Mouse (Mus musculus) heart, embryonic 15.5 days (tissue): ENCODE data around the gene Folr1. TPM values are rescaled to one million over a fixed set of nuclear protein-coding genes. Genes with fewer than 3 reads are reported as not detected.

Source experiments
- ATAC-seq: fragments of 200-750 bp; cut with Nextera tagmentation; replicated peaks from 2 replicates; pipeline ENCODE4 v1.8.0; 2017; ENCODE audit warnings: low read depth, moderate TSS enrichment; ENCODE audit not compliant: insufficient number of reproducible peaks, insufficient read depth, low FRiP score
- H3K27ac ChIP-seq: fragments of 300-500 bp; sonication (generic); 2 replicates; pipeline ENCODE4 v1.5.1; 2015; ENCODE audit warnings: mild to moderate bottlenecking, inconsistent platforms
- H3K27me3 ChIP-seq: fragments of 300-500 bp; sonication (generic); 2 replicates; pipeline ENCODE4 v1.6.1; 2015; ENCODE audit warnings: inconsistent platforms
- H3K36me3 ChIP-seq: fragments of 300-500 bp; sonication (generic); 2 replicates; pipeline ENCODE4 v1.6.1; 2015; ENCODE audit warnings: mild to moderate bottlenecking, inconsistent platforms
- H3K4me1 ChIP-seq: fragments of 300-500 bp; sonication (generic); replicated peaks from 2 replicates; pipeline ENCODE4 v1.6.1; 2015; ENCODE audit warnings: inconsistent platforms
- H3K4me2 ChIP-seq: fragments of 300-500 bp; sonication (generic); 2 replicates; pipeline ENCODE4 v1.6.1; 2015; ENCODE audit warnings: inconsistent platforms, mild to moderate bottlenecking, moderate library complexity
- H3K4me3 ChIP-seq: fragments of 300-500 bp; sonication (generic); 2 replicates; pipeline ENCODE4 v1.5.1; 2015; ENCODE audit warnings: mild to moderate bottlenecking, inconsistent platforms
- H3K9ac ChIP-seq: fragments of 300-500 bp; sonication (generic); 2 replicates; pipeline ENCODE4 v1.6.1; 2015; ENCODE audit warnings: mild to moderate bottlenecking, inconsistent platforms
- H3K9me3 ChIP-seq: fragments of 300-500 bp; sonication (generic); replicated peaks from 2 replicates; pipeline ENCODE4 v1.6.1; 2016; ENCODE audit warnings: inconsistent platforms
- WGBS: fragments of 180-500 bp; shearing (Covaris S2); methylation state at CpG from one replicate; pipeline ENCODE4 v1.1.7; 2015; ENCODE audit warnings: mixed read lengths; 5-methylcytosine and 5-hydroxymethylcytosine counted together
- microRNA-seq: library from miRNA; unstranded; fragments of <30 nt; microRNA quantifications from one replicate; pipeline ENCODE4, GENCODE M21; 2016
- polyA plus RNA-seq: library from polyadenylated mRNA; unstranded; fragments of >200 nt; fragmentation: Nextera tagmentation; extraction: Ambion mirVana; gene quantifications from 2 replicates; pipeline ENCODE4 v1.2.1, GENCODE M21; 2015

The Folr1 gene
- polyA plus RNA-seq, 1 experiment from 2014 or later, result 4.3 TPM

DNA sequence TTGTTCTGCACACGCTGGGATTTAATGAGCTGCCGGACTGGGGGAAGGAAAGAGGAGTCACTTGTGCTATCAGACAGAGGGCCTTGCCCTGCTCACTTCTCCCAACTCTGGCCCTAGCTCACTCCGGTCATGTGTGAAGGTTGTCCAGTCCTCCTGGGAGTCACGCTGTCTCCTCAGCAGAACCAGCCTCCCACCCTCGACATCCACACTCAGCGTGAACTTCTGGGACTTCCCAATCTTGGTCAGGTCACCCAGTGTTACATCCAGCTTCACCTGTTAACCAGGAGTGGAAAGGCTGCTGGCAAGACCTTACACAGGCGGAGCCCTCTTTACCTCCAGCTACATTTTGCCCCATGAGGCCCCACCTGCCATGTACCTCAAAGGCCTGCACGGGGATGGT is 39.2 kb downstream of the Folr1 start:
- 94% methylated on average over 8 of the region's 8 CpGs for WGBS
- Histone ChIP-seq H3K27ac (no peak overlapping the region), H3K4me2 (no peak overlapping the region), H3K9me3 (no peaks in the 10 kb centered on the region), H3K4me1 (peaks cover 26% of the 10 kb centered on the region), H3K36me3 (peaks cover 69% of the 10 kb centered on the region), H3K4me3 (no peak overlapping the region), H3K9ac (no peak overlapping the region), H3K27me3 (no peaks in the 10 kb centered on the region)
- no peak for ATAC-seq

DNA sequence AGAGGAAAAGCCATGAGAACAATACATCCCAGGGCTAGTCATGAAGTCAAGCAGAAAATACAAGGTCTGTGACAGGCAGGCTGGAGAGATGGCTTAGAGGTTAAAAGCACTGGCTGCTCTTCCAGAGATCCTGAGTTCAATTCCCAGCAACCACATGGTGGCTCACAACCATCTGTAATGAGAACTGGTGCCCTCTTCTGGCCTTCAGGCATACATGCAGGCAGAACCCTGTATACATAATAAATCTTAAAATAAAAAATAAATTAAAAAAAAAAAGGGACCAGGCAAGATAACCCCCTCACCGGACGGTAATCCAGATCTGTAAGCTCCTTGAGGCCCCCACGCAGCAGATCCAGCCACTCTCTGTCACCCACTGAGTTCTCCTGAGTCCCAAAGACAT is 40.2 kb downstream of the Folr1 start:
- Histone ChIP-seq H3K9ac (no peak overlapping the region), H3K4me3 (no peak overlapping the region), H3K4me2 (no peak overlapping the region), H3K27me3 (no peaks in the 10 kb centered on the region), H3K4me1 (peaks cover 19% of the 10 kb centered on the region), H3K27ac (no peak overlapping the region), H3K9me3 (no peaks in the 10 kb centered on the region), H3K36me3 (peaks cover 80% of the 10 kb centered on the region)
- no peak for ATAC-seq
- WGBS, result 90% methylated on average over 3 of the region's 3 CpGs

DNA sequence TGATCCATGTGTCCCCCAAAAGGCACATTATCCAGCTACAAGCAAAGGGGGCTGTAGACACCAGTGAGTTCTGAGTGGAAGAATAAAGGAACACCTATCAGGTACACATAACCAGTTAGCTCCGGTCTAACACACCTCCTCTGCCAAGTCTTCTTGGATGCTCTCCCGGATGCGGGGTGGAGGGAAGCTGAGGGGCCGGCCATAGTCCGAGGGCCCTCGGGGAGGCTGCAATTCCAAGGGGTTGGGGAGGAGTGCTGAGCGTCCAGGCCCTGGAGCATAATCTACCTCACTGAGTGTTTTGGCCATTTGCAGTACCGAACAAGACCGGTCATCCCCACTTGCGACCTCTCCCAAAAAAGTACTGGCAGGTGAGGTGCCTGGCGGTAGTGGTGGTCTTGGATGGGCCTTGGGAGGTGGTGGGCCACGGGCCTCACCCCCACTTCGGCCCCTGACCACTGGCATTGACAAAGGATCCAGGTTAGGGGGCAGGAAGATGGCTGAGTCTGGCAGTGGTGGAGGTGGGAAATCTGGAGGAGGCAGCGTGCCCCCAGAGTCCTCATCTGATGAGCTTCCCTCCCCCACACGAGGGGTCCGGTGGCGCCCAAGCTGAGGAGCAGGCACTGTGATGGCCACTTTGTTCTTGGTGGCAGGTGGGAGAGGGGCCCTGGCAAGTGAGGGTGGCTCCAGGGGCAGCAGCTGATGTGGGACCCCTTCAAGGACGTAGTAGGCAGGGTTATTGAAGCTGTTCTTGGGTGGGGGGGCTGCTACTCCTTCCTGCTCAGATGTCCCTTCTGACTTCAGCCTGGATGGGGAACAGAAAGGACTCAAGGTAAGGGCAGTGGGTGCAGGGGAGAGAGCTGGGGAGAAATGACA is 46.6 kb downstream of the Folr1 start:
- WGBS, result 81% methylated on average over 18 of the region's 18 CpGs
- peaks cover 34% of the 10 kb centered on the region for H3K4me1 ChIP-seq
- no peaks in the 10 kb centered on the region for H3K9me3 ChIP-seq
- no peak overlapping the region for H3K9ac ChIP-seq
- H3K4me2 ChIP-seq, result no peak overlapping the region
- peaks cover 32% of the 10 kb centered on the region for H3K27me3 ChIP-seq
- H3K4me3 ChIP-seq, result no peak overlapping the region
- no peak for ATAC-seq
- H3K36me3 ChIP-seq, result peaks cover 54% of the 10 kb centered on the region
- H3K27ac ChIP-seq, result no peak overlapping the region

DNA sequence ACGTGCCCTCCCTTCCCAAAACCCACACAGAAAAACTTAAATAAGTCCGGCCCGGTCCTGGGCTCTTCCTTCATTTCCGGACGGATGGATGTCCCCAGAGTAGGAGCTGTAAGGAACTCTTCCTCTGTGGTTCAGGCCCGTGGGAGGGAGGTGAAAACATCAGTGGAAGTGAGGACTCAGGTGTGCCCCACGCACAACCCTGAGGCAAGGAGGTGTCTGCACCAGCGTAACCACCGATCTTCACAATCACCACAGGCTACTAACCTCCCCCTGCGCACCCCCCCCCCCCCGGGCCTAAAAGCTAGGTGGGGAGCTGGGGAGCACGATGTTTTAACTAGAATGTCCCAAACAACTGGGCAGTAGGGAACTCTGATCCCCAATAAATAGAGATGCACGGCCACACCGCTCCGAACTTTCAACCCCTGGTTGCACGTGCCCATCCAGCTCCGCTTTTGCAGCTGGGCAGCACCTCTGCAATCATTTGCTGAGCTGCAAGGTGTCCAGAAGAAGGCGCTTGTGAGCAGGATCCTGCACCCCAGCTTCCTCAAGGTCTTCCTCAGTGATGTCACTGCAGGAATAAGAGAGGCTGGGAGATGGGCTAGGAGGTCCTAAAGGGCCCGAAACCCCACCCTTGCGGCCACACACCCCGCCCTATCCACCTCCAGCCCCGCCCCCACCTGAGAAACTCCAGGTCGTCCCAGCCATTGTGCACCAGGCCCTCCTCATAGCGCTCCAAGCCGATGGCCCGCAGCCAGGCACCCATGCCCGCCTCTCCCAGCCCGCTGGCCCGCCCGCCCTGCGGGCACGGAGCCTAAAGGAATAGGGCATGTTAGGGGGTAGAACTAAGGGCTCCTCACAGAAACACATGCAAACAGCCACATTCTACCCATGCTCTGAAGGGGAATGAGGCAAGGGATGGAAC is 47.5 kb downstream of the Folr1 start:
- Histone ChIP-seq H3K36me3 (peaks cover 45% of the 10 kb centered on the region), H3K4me2 (no peak overlapping the region), H3K4me3 (no peak overlapping the region), H3K27ac (no peak overlapping the region; the same call in 1 of the 2 replicates), H3K9me3 (no peaks in the 10 kb centered on the region), H3K9ac (no peak overlapping the region), H3K4me1 (peaks cover 39% of the 10 kb centered on the region), H3K27me3 (peaks cover 41% of the 10 kb centered on the region)
- WGBS, result 48% methylated on average over 32 of the region's 32 CpGs
- no peak for ATAC-seq

DNA sequence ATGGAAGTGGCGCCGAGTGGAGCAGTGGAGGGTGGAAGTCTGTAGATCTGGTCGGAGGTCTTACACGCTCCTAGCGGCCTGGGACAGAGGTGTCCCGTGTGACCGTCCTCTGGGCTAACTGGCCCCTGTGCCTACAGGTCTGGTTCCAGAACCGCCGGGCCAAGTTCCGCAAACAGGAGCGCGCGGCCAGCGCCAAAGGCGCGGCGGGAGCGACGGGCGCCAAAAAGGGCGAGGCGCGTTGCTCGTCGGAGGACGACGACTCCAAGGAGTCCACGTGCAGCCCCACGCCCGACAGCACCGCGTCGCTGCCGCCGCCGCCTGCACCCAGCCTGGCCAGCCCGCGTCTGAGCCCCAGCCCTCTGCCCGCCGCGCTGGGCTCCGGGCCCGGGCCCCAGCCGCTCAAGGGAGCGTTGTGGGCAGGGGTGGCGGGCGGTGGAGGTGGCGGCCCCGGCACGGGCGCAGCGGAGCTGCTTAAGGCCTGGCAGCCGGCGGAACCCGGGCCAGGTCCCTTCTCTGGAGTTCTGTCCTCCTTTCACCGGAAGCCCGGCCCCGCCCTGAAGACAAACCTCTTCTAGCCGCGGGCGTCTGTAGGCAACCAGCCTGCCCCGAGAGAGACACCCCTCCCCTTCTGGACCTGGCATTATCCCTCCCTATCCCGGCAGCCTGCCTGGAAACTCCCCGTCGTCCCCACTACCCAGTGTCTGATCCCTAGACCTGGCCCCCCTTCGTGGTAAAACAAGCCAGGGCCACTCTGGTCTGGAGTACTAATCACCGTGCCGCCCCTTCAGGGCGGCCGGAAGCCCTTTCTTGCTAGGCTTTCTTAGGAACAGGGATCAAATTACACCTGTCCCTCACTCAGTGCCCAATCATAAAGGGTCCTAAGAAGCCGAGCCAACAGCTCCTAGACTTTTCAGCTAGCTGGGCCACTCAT is 48.8 kb downstream of the Folr1 start:
- peak; percentile 74 for ATAC-seq
- H3K27me3 ChIP-seq, result peaks cover 54% of the 10 kb centered on the region
- H3K27ac ChIP-seq, result peak overlapping the region; percentile 79
- H3K4me2 ChIP-seq, result peak overlapping the region; percentile 98
- H3K4me1 ChIP-seq, result peaks cover 44% of the 10 kb centered on the region
- peak overlapping the region; percentile 58 for H3K4me3 ChIP-seq
- under 1% methylated on average over 66 of the region's 71 CpGs for WGBS
- H3K9me3 ChIP-seq, result no peaks in the 10 kb centered on the region
- peak overlapping the region; percentile 77 for H3K9ac ChIP-seq
- H3K36me3 ChIP-seq, result peaks cover 32% of the 10 kb centered on the region

DNA sequence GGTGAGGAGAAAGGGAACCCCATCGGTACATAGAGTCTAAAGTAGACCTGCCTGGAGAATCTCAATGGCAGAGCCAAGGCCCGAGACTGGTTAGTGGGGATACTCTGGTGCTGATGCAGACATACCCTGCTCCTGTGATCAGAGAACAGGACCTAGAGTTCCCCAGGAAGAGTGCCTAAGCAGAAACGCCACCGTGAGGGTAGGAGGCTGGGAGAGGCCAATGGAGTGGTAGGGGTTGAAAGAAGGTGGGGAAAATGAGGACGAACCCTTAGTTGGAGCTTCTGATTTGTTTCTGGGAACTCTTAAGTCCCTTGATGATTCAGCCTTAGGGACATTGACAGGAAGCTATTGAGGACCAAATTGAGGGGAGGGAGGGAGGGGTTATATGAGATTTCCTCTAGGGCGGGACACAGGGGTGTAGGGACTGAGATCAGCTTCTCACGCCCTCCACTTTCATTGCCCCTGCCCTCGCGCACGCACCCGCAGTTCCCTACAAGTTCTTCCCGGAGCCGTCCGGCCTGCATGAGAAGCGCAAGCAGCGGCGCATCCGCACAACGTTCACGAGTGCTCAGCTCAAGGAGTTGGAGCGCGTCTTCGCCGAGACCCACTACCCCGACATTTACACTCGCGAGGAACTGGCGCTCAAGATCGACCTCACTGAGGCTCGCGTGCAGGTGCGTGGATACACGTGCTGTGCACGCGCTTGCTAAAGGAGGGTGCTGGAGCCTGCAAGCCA is 50.1 kb downstream of the Folr1 start:
- H3K27me3 ChIP-seq, result peaks cover 63% of the 10 kb centered on the region
- no peak overlapping the region for H3K9ac ChIP-seq
- no peak for ATAC-seq
- H3K36me3 ChIP-seq, result peaks cover 19% of the 10 kb centered on the region; the same call in 1 of the 2 replicates
- H3K4me1 ChIP-seq, result peaks cover 44% of the 10 kb centered on the region
- H3K27ac ChIP-seq, result no peak overlapping the region
- H3K4me2 ChIP-seq, result peak overlapping the region; percentile 98
- 4% methylated on average over 35 of the region's 35 CpGs for WGBS
- peak overlapping the region; percentile 58 for H3K4me3 ChIP-seq
- H3K9me3 ChIP-seq, result no peaks in the 10 kb centered on the region

GRCm38 (mm10) chr7:101817861-101818401 is 52.7 kb downstream of the Folr1 start, which contains the start of gene Phox2a:
TSS of gene Phox2a (plus strand) at chr7:101818313.
- no peaks in the 10 kb centered on the region for H3K36me3 ChIP-seq
- H3K9me3 ChIP-seq, result no peaks in the 10 kb centered on the region
- 1% methylated on average over 44 of the region's 45 CpGs for WGBS
- H3K4me2 ChIP-seq, result peak within 1 kb of the TSS; percentile 64
- H3K4me1 ChIP-seq, result peaks cover 37% of the 10 kb centered on the region
- H3K4me3 ChIP-seq, result peak within 1 kb of the TSS; percentile 38
- peak; percentile 29; the same call in 1 of the 2 replicates for ATAC-seq
- H3K27ac ChIP-seq, result no peak within 1 kb of the TSS
- H3K9ac ChIP-seq, result 0 out of 2 replicates have a peak within 1 kb of the TSS, but pooled peaks have one; percentile 6
- peaks cover 63% of the 10 kb centered on the region for H3K27me3 ChIP-seq

Small RNAs within 50 kb of the gene (microRNA-seq; reads per million reads assigned to microRNA genes)
- gene Gm22655, result not detected

Other genes with a start within 250 kb of the Folr1 start
- 43.8 and 54.9 TPM in 2 replicates for gene Clpb, start 207.2 kb downstream of the Folr1 start, polyA plus RNA-seq
- gene Phox2a, start 52.5 kb downstream of the Folr1 start, polyA plus RNA-seq, result 0.39 and 1.9 TPM in 2 replicates
- gene Inppl1, start 32.6 kb downstream of the Folr1 start, polyA plus RNA-seq, result 52.7 and 64.5 TPM in 2 replicates
- 1.1 and 1.9 TPM in 2 replicates for gene Folr2, start 13.6 kb downstream of the Folr1 start, polyA plus RNA-seq
- gene Anapc15, start 7.1 kb downstream of the Folr1 start, polyA plus RNA-seq, result 48.3 and 54.7 TPM in 2 replicates
- gene Lamtor1, start 35.1 kb upstream of the Folr1 start, polyA plus RNA-seq, result 130 and 151 TPM in 2 replicates
- 0.10 and 0.22 TPM in 2 replicates for gene Tomt, start 35.6 kb upstream of the Folr1 start, polyA plus RNA-seq
- gene Lrrc51, start 63.1 kb upstream of the Folr1 start, polyA plus RNA-seq, result 3.9 and 4.6 TPM in 2 replicates
- gene Numa1, start 63.3 kb upstream of the Folr1 start, polyA plus RNA-seq, result 40.0 and 50.0 TPM in 2 replicates
- gene Il18bp, start 147.9 kb upstream of the Folr1 start, polyA plus RNA-seq, result 1.5 and 2.3 TPM in 2 replicates
- 15.0 and 15.6 TPM in 2 replicates for gene Rnf121, start 194.7 kb upstream of the Folr1 start, polyA plus RNA-seq
- 18.9 and 22.0 TPM in 2 replicates for gene Xndc1, start 194.7 kb upstream of the Folr1 start, polyA plus RNA-seq
- gene Xntrpc, start 194.9 kb upstream of the Folr1 start, polyA plus RNA-seq, result 0.67 and 0.77 TPM in 2 replicates
- 0.09 TPM in 1 of 2 replicates, not detected in the other for gene Trpc2, start 212.3 kb upstream of the Folr1 start, polyA plus RNA-seq
- gene Art1, start 231.0 kb upstream of the Folr1 start, polyA plus RNA-seq, result 2.8 and 3.0 TPM in 2 replicates
- 0.98 and 1.1 TPM in 2 replicates for gene Art5, start 238.7 kb upstream of the Folr1 start, polyA plus RNA-seq
- 0.08 TPM in 1 of 2 replicates, not detected in the other for gene Chrna10, start 246.0 kb upstream of the Folr1 start, polyA plus RNA-seq